Mouse (Mus musculus): ENCODE measurements around the gene Atp8a2. TPM values are rescaled to one million over a fixed set of nuclear protein-coding genes. Genes with fewer than 3 reads are reported as not detected.

Gene Atp8a2
- polyA plus RNA-seq, 1 experiment from 2014 or later: 14.1 TPM

GRCm38 (mm10) chr14:60181306-60181705 is 15.7 kb downstream of the Atp8a2 start:
- H3K9ac ChIP-seq: no peak overlapping the region
- no peak overlapping the region for H3K4me3 ChIP-seq (replicated peaks)
- peaks cover 33% of the 10 kb centered on the region for H3K27me3 ChIP-seq
- ATAC-seq (ENCODE audit: low FRiP score): no peak
- no peaks in the 10 kb centered on the region for H3K9me3 ChIP-seq
- no peak overlapping the region for H3K4me2 ChIP-seq
- no peak overlapping the region for H3K27ac ChIP-seq
- H3K36me3 ChIP-seq (replicated peaks): no peaks in the 10 kb centered on the region
- WGBS: 89% methylated on average over 2 of the region's 2 CpGs
- peaks cover 12% of the 10 kb centered on the region for H3K4me1 ChIP-seq

- no peak overlapping the region; the same call in 1 of the 2 replicates for H3K4me2 ChIP-seq
- peaks cover 16% of the 10 kb centered on the region for H3K4me1 ChIP-seq
- H3K4me3 ChIP-seq (replicated peaks): no peak overlapping the region
- H3K9ac ChIP-seq: no peak overlapping the region
- ATAC-seq (ENCODE audit: low FRiP score): no peak
- no peak overlapping the region for H3K27ac ChIP-seq
- H3K9me3 ChIP-seq: no peaks in the 10 kb centered on the region
- H3K27me3 ChIP-seq: peaks cover 53% of the 10 kb centered on the region
- no peaks in the 10 kb centered on the region for H3K36me3 ChIP-seq (replicated peaks)
- 47% methylated on average over 2 of the region's 2 CpGs for WGBS
Measured at GRCm38 (mm10) chr14:60178571-60178955, 18.4 kb downstream of the Atp8a2 start.

- Histone ChIP-seq H3K9ac (peak overlapping the region; percentile 71), H3K4me2 (peak overlapping the region; percentile 92), H3K27ac (peak overlapping the region; percentile 6), H3K4me1 (peaks cover 21% of the 10 kb centered on the region), H3K9me3 (no peaks in the 10 kb centered on the region), H3K36me3 (replicated peaks) (no peaks in the 10 kb centered on the region), H3K27me3 (peaks cover 53% of the 10 kb centered on the region), H3K4me3 (replicated peaks) (peak overlapping the region; percentile 64)
- WGBS: 21% methylated on average over 32 of the region's 37 CpGs
- no peak; the same call in 1 of the 2 replicates for ATAC-seq (ENCODE audit: low FRiP score)
Measured at GRCm38 (mm10) chr14:60177614-60178570, 19.1 kb downstream of the Atp8a2 start.

- H3K4me1 ChIP-seq: peaks cover 30% of the 10 kb centered on the region
Measured at GRCm38 (mm10) chr14:60176891-60177613, 19.9 kb downstream of the Atp8a2 start.

GRCm38 (mm10) chr14:60176469-60176890 is 20.5 kb downstream of the Atp8a2 start:
- Histone ChIP-seq H3K27me3 (peaks cover 53% of the 10 kb centered on the region), H3K9me3 (no peaks in the 10 kb centered on the region), H3K9ac (peak overlapping the region; percentile 71; the same call in 1 of the 2 replicates), H3K4me1 (peaks cover 30% of the 10 kb centered on the region), H3K4me2 (peak overlapping the region; percentile 92), H3K4me3 (replicated peaks) (peak overlapping the region; percentile 64), H3K27ac (0 out of 2 replicates have a peak overlapping the region, but pooled peaks have one; percentile 6), H3K36me3 (replicated peaks) (no peaks in the 10 kb centered on the region)
- peak; percentile 5; the same call in 1 of the 2 replicates for ATAC-seq (ENCODE audit: low FRiP score)
- 27% methylated on average over 9 of the region's 9 CpGs for WGBS

More at GRCm38 (mm10) chr14:60176891-60177613, 19.9 kb downstream of the Atp8a2 start:
- peaks cover 53% of the 10 kb centered on the region for H3K27me3 ChIP-seq
- no peaks in the 10 kb centered on the region for H3K36me3 ChIP-seq (replicated peaks)
- H3K27ac ChIP-seq: peak overlapping the region; percentile 6
- under 1% methylated on average over 77 of the region's 84 CpGs for WGBS
- peak overlapping the region; percentile 92 for H3K4me2 ChIP-seq
- peak; percentile 88 for ATAC-seq (ENCODE audit: low FRiP score)
- H3K9ac ChIP-seq: peak overlapping the region; percentile 71
- H3K9me3 ChIP-seq: no peaks in the 10 kb centered on the region
- H3K4me3 ChIP-seq (replicated peaks): peak overlapping the region; percentile 64

DNA sequence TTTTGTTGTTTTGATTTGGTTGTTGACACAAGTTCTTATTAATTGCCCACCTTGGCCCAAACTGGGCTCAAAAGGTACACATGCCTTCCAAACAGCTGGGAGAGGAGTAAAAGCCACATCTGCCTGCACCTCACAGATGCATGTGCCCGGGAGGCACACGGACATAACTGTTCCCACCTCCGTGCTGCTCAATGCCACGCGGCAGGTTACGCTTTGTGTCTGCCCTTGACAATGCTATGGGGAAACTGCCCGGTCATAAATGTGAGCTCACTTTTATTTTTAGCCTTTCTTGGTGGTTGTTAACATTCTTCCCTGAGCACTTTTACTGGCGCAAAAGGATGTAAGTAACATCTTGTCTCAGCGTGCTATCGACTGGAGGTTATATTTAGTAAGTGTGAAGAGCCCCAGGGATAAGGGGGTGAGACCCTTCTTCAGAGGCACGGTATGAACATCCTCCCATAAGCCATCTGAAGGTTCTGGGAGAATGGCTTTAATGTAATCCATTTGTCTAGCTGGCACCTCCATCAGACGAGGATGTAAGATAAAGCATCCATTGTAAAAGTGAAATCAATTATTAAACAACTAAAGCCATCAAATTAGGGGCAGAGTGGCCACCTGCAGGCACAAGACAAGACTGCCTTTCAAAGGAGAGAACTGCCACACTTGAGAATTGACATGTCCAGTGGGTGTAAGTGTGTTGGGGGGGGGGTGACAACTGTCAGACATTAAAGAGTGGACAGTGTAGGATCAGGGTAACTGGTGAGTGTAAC is 24.5 kb downstream of the Atp8a2 start:
- Histone ChIP-seq H3K36me3 (replicated peaks) (no peaks in the 10 kb centered on the region), H3K4me1 (peaks cover 23% of the 10 kb centered on the region), H3K9me3 (no peaks in the 10 kb centered on the region), H3K27ac (no peak overlapping the region), H3K4me3 (replicated peaks) (no peak overlapping the region), H3K27me3 (peaks cover 29% of the 10 kb centered on the region), H3K4me2 (no peak overlapping the region), H3K9ac (no peak overlapping the region)
- peak; percentile 37; the same call in 1 of the 2 replicates for ATAC-seq (ENCODE audit: low FRiP score)
- WGBS: 60% methylated on average over 12 of the region's 12 CpGs

GRCm38 (mm10) chr14:60170845-60171610 is 26.0 kb downstream of the Atp8a2 start:
- Histone ChIP-seq H3K27ac (no peak overlapping the region), H3K4me1 (peaks cover 18% of the 10 kb centered on the region), H3K9me3 (no peaks in the 10 kb centered on the region), H3K36me3 (replicated peaks) (no peaks in the 10 kb centered on the region), H3K27me3 (peaks cover 17% of the 10 kb centered on the region), H3K4me2 (no peak overlapping the region), H3K4me3 (replicated peaks) (no peak overlapping the region), H3K9ac (no peak overlapping the region)
- no peak for ATAC-seq (ENCODE audit: low FRiP score)
- WGBS: 90% methylated on average over 16 of the region's 16 CpGs

GRCm38 (mm10) chr14:60163367-60163766 is 33.6 kb downstream of the Atp8a2 start:
- H3K36me3 ChIP-seq (replicated peaks): no peaks in the 10 kb centered on the region
- no peak overlapping the region for H3K27ac ChIP-seq
- H3K4me3 ChIP-seq (replicated peaks): no peak overlapping the region
- no peak overlapping the region for H3K4me2 ChIP-seq
- no peaks in the 10 kb centered on the region for H3K9me3 ChIP-seq
- 86% methylated on average over 3 of the region's 3 CpGs for WGBS
- no peak for ATAC-seq (ENCODE audit: low FRiP score)
- no peaks in the 10 kb centered on the region for H3K27me3 ChIP-seq
- no peak overlapping the region for H3K9ac ChIP-seq
- H3K4me1 ChIP-seq: no peaks in the 10 kb centered on the region

- Histone ChIP-seq H3K9ac (no peak overlapping the region), H3K4me1 (no peaks in the 10 kb centered on the region), H3K4me3 (replicated peaks) (no peak overlapping the region), H3K9me3 (no peaks in the 10 kb centered on the region), H3K27ac (no peak overlapping the region), H3K4me2 (no peak overlapping the region), H3K27me3 (no peaks in the 10 kb centered on the region), H3K36me3 (replicated peaks) (no peaks in the 10 kb centered on the region)
- ATAC-seq (ENCODE audit: low FRiP score): no peak
- WGBS: 85% methylated on average over 11 of the region's 11 CpGs
Measured at GRCm38 (mm10) chr14:60152373-60152772, 44.6 kb downstream of the Atp8a2 start.

DNA sequence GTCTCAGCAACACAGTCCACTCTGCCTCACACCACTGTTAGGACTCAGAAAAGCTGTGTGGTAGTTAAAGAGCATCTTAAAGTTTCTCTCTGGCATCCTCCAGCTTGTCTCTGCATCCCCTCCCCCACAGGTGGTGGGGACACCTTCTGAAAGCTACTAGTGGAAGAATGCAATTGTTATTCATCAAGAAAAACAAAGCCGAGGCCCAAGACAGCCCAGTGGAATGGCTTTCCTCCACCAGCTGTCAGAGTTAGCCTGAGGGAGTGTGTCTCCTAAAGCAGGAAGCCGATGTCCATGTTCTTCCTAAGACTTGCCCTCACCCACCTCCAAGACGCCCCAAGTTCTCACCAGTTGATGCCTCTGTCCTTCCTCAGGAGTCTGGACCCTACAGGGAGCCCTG is 48.1 kb downstream of the Atp8a2 start:
- H3K27me3 ChIP-seq: no peaks in the 10 kb centered on the region
- H3K4me2 ChIP-seq: no peak overlapping the region
- no peaks in the 10 kb centered on the region for H3K9me3 ChIP-seq
- no peak overlapping the region for H3K4me3 ChIP-seq (replicated peaks)
- no peaks in the 10 kb centered on the region for H3K36me3 ChIP-seq (replicated peaks)
- no peak overlapping the region for H3K27ac ChIP-seq
- H3K4me1 ChIP-seq: no peaks in the 10 kb centered on the region
- 55% methylated on average over 3 of the region's 3 CpGs for WGBS
- no peak overlapping the region for H3K9ac ChIP-seq
- ATAC-seq (ENCODE audit: low FRiP score): no peak

DNA sequence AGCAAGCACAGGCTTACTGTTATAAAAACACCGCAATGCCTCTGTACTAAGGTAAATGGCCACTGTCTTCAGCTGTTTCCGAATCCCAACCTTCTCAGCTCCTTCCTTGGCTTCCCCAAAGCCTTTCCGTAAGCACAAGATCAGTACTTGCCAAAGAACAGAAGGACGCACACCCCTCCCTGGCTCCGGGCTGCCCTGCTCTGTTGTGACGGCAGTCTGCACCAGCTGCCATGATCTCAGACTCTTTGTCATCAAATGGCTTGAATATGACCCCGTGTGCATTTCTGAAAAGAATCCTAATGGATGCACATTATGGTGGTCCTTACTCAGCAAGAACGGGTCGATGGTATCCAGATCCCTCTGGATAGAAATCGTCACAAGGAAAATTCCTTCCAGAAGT is 53.7 kb downstream of the Atp8a2 start:
- Histone ChIP-seq H3K27ac (no peak overlapping the region), H3K27me3 (no peaks in the 10 kb centered on the region), H3K9me3 (no peaks in the 10 kb centered on the region), H3K36me3 (replicated peaks) (no peaks in the 10 kb centered on the region), H3K9ac (no peak overlapping the region), H3K4me1 (no peaks in the 10 kb centered on the region), H3K4me2 (no peak overlapping the region), H3K4me3 (replicated peaks) (no peak overlapping the region)
- ATAC-seq (ENCODE audit: low FRiP score): no peak
- 87% methylated on average over 10 of the region's 10 CpGs for WGBS
